8 mouse cellular contexts compared by ENCODE assay signal in genomic region chr10:61275669-61276110, GRCm38 (mm10). TPM values are rescaled to one million over a fixed set of nuclear protein-coding genes. Genes with fewer than 3 reads are reported as not detected.
DNase-seq lines count a peak whose midpoint lies in the region; ATAC-seq and TF ChIP-seq lines count a peak whose summit lies in the region.

No protein-coding gene starts in this region.

- H3K4me3 ChIP-seq in E14TG2a.4 (replicated peaks; ENCODE audit: low read length): peak overlapping the region; percentile 45
- H3K4me3 ChIP-seq in hindbrain, embryonic 13.5 days: no peak overlapping the region
- H3K4me3 ChIP-seq in liver, embryonic 14.5 days (ENCODE audit: insufficient read depth in 1 of 2, low read depth in 2 of 2, low read length in 2 of 2): no peak overlapping the region
- H3K4me3 ChIP-seq in neural tube, embryonic 14.5 days (ENCODE audit: low read depth, low read length): no peak overlapping the region

- H3K9me3 ChIP-seq in E14TG2a.4 (ENCODE audit: low read length): no peaks in the 10 kb centered on the region
- H3K9me3 ChIP-seq in hindbrain, embryonic 13.5 days: no peaks in the 10 kb centered on the region
- H3K9me3 ChIP-seq in liver, embryonic 14.5 days (ENCODE audit: control insufficient read depth, low read length): no peaks in the 10 kb centered on the region
- no peaks in the 10 kb centered on the region for H3K9me3 ChIP-seq in neural tube, embryonic 14.5 days (ENCODE audit: control insufficient read depth, low read length)

- H3K4me2 ChIP-seq in hindbrain, embryonic 13.5 days: no peak overlapping the region
- H3K4me2 ChIP-seq in liver, embryonic 14.5 days (ENCODE audit: low read depth): no peak overlapping the region
- H3K4me2 ChIP-seq in neural tube, embryonic 14.5 days (ENCODE audit: low read depth, low read length): no peak overlapping the region

- H3K4me1 ChIP-seq in E14TG2a.4 (replicated peaks; ENCODE audit: low read depth, low read length): peaks cover 64% of the 10 kb centered on the region
- H3K4me1 ChIP-seq in hindbrain, embryonic 13.5 days (replicated peaks): peaks cover 18% of the 10 kb centered on the region
- H3K4me1 ChIP-seq in liver, embryonic 14.5 days (replicated peaks; ENCODE audit: control insufficient read depth in 2 of 2, insufficient read depth in 2 of 2, low read length in 1 of 2): 0 out of 4 replicates have a peak, but pooled peaks cover 0 to 7% of the 10 kb centered on the region in 2 experiments
- 0 out of 2 replicates have a peak, but pooled peaks cover 4% of the 10 kb centered on the region for H3K4me1 ChIP-seq in neural tube, embryonic 14.5 days (ENCODE audit: control insufficient read depth, insufficient read depth, low read length)

- no peak overlapping the region for H3K27ac ChIP-seq in hindbrain, embryonic 13.5 days
- H3K27ac ChIP-seq in liver, embryonic 14.5 days: no peak overlapping the region
- no peak overlapping the region for H3K27ac ChIP-seq in neural tube, embryonic 14.5 days (ENCODE audit: low read depth, low read length)

- H3K9ac ChIP-seq in hindbrain, embryonic 13.5 days: no peak overlapping the region
- H3K9ac ChIP-seq in liver, embryonic 14.5 days (replicated peaks): no peak overlapping the region
- H3K9ac ChIP-seq in neural tube, embryonic 14.5 days (replicated peaks; ENCODE audit: low read depth, low read length): no peak overlapping the region

- peak; percentile 80 for TF ChIP-seq CTCF in E14TG2a.4 (conservative IDR thresholded peaks at IDR 0.05; ENCODE audit: low read length)
- TF ChIP-seq CTCF in liver, embryonic 14.5 days (IDR thresholded peaks at IDR 0.05; ENCODE audit: low read depth): peak; percentile 76

- H3K36me3 ChIP-seq in E14TG2a.4 (ENCODE audit: insufficient read depth, low read length): peaks cover 4% of the 10 kb centered on the region; the same call in 1 of the 2 replicates
- no peaks in the 10 kb centered on the region for H3K36me3 ChIP-seq in hindbrain, embryonic 13.5 days
- no peaks in the 10 kb centered on the region for H3K36me3 ChIP-seq in liver, embryonic 14.5 days (replicated peaks; ENCODE audit: control insufficient read depth, insufficient read depth, low read depth)
- no peaks in the 10 kb centered on the region for H3K36me3 ChIP-seq in neural tube, embryonic 14.5 days (ENCODE audit: control insufficient read depth, insufficient read depth, low read length)

- DNase-seq in cerebellum, adult 18-20 months: peak; percentile 32 to 39
- no peak for DNase-seq in cerebellum, postnatal 4 days (ENCODE audit: low spot score in 2 of 2)
- DNase-seq in embryo, embryonic 10.5 days (ENCODE audit: low spot score): peak; percentile 83
- DNase-seq in liver, embryonic 14.5 days (ENCODE audit: low read depth in 3 of 3, low spot score in 3 of 3): peak in 2 of 3 experiments; percentile 4 to 14
- DNase-seq in spleen, adult 12 weeks (ENCODE audit: low spot score): no peak

- no peak for TF ChIP-seq EP300 in liver, embryonic 14.5 days (IDR thresholded peaks at IDR 0.05; ENCODE audit: low read depth)

- WGBS in hindbrain, embryonic 13.5 days: 5% methylated on average over 5 of the region's 5 CpGs
- WGBS in liver, embryonic 14.5 days (ENCODE audit: insufficient replicate concordance): 0% methylated on average over 5 of the region's 5 CpGs
- 6% methylated on average over 5 of the region's 5 CpGs for WGBS in neural tube, embryonic 14.5 days

- ATAC-seq in hindbrain, embryonic 13.5 days (ENCODE audit: low FRiP score): 0 out of 2 replicates have a peak, but pooled peaks have one; percentile 55
- no peak for ATAC-seq in liver, embryonic 14.5 days (ENCODE audit: insufficient read depth)
- peak; percentile 53 for ATAC-seq in neural tube, embryonic 14.5 days (ENCODE audit: low read depth)

- H3K27me3 ChIP-seq in E14TG2a.4 (ENCODE audit: insufficient read depth, low read length): peaks cover 27% of the 10 kb centered on the region
- peaks cover 48% of the 10 kb centered on the region for H3K27me3 ChIP-seq in hindbrain, embryonic 13.5 days
- H3K27me3 ChIP-seq in liver, embryonic 14.5 days (ENCODE audit: control insufficient read depth, insufficient read depth, low read length): peaks cover 20% of the 10 kb centered on the region
- H3K27me3 ChIP-seq in neural tube, embryonic 14.5 days (ENCODE audit: control insufficient read depth, insufficient read depth, low read length): peaks cover 11% of the 10 kb centered on the region; the same call in 1 of the 2 replicates

RNA-seq across cellular contexts. Expression of gene Adamts14, which starts 2.5 kb away (rescaled TPM):
- polyA plus RNA-seq in hindbrain, embryonic 13.5 days (2015; fragmentation: Nextera tagmentation; extraction: Ambion mirVana): 0.14 and 0.31 TPM in 2 replicates
- 0.21 and 0.23 TPM in 2 replicates for polyA plus RNA-seq in liver, embryonic 14.5 days (2012; rRNA removed)
- 0.08 and 0.13 TPM in 2 replicates for polyA plus RNA-seq in liver, embryonic 14.5 days (2014; fragmentation: Nextera tagmentation; extraction: Ambion mirVana)
- 0.07 and 0.26 TPM in 2 replicates for polyA plus RNA-seq in neural tube, embryonic 14.5 days (2014; fragmentation: Nextera tagmentation; extraction: Ambion mirVana)

RNA-seq across cellular contexts. Expression of gene Prf1, which starts 21.9 kb away (rescaled TPM):
- 0.06 TPM in 1 of 2 replicates, not detected in the other for polyA plus RNA-seq in hindbrain, embryonic 13.5 days (2015; fragmentation: Nextera tagmentation; extraction: Ambion mirVana)
- polyA plus RNA-seq in liver, embryonic 14.5 days (2012; rRNA removed): 0.02 TPM in 2 replicates
- not detected in 2 replicates for polyA plus RNA-seq in liver, embryonic 14.5 days (2014; fragmentation: Nextera tagmentation; extraction: Ambion mirVana)
- polyA plus RNA-seq in neural tube, embryonic 14.5 days (2014; fragmentation: Nextera tagmentation; extraction: Ambion mirVana): not detected in 2 replicates

Comparison
In these comparisons a context has a peak if more than half of its experiments do, and no peak if none do; other contexts are left out.
1. DNase-seq: peak in cerebellum, adult 18-20 months (2 of 2), embryo, embryonic 10.5 days (single experiment) and liver, embryonic 14.5 days (2 of 3); none in cerebellum, postnatal 4 days (0 of 2) and spleen, adult 12 weeks (single experiment).